In genomic region chr6:65569741-65570140, GRCm38 (mm10) we compare ENCODE assay signal across 9 mouse cellular contexts. TPM values are rescaled to one million over a fixed set of nuclear protein-coding genes. Genes with fewer than 3 reads are reported as not detected.
A peak's percentile ranks its signal among the peaks of the same experiment; 100 is the strongest.
DNase-seq lines count a peak whose midpoint lies in the region; ATAC-seq and TF ChIP-seq lines count a peak whose summit lies in the region.
"Had no signal": no experiment of that assay in that cellular context is flagged by ENCODE, and none has a peak within 500 bp of the region (broad histone marks: within the 10 kb centered on the region; RNA-seq: fewer than 3 reads in every experiment).

No protein-coding gene starts in this region.

- DNase-seq in forebrain, embryonic 10.5 days (ENCODE audit: extremely low spot score, low spot score): no peak
- DNase-seq in thymus, adult 2 months: peak; percentile 53
- DNase-seq in thymus, adult 18-20 months: no peak
- DNase-seq in embryo, embryonic 11.5 days (ENCODE audit: low read depth, low spot score): peak; percentile 47
- DNase-seq in kidney, postnatal 36 days: peak; percentile 55 to 62
- DNase-seq in testis, postnatal 10 days (ENCODE audit: low spot score): peak; percentile 52

- no peak overlapping the region for H3K27ac ChIP-seq in forebrain, embryonic 12.5 days
- H3K27ac ChIP-seq in forebrain, embryonic 10.5 days: no peak overlapping the region
- H3K27ac ChIP-seq in thymus, adult 2 months (ENCODE audit: control insufficient read depth, insufficient read depth, low read length): no peak overlapping the region
- H3K27ac ChIP-seq: hindbrain, embryonic 15.5 days had no signal

- no peak overlapping the region for H3K4me3 ChIP-seq in forebrain, embryonic 12.5 days (replicated peaks)
- no peak overlapping the region for H3K4me3 ChIP-seq in forebrain, embryonic 10.5 days
- no peak overlapping the region for H3K4me3 ChIP-seq in thymus, adult 2 months (ENCODE audit: control insufficient read depth, insufficient read depth, low read length)
- H3K4me3 ChIP-seq: hindbrain, embryonic 15.5 days had no signal

- WGBS in forebrain, embryonic 12.5 days: 40% methylated on average over 8 of the region's 8 CpGs
- WGBS in forebrain, embryonic 10.5 days: 42% methylated on average over 8 of the region's 8 CpGs
- 27% methylated on average over 8 of the region's 8 CpGs for WGBS in thymus, adult 2 months

- H3K4me1 ChIP-seq in forebrain, embryonic 12.5 days: no peaks in the 10 kb centered on the region
- H3K4me1 ChIP-seq in forebrain, embryonic 10.5 days: 0 out of 2 replicates have a peak, but pooled peaks cover 3% of the 10 kb centered on the region
- peaks cover 6% of the 10 kb centered on the region for H3K4me1 ChIP-seq in thymus, adult 2 months (replicated peaks; ENCODE audit: control insufficient read depth, insufficient read depth, low read length)
- H3K4me1 ChIP-seq: hindbrain, embryonic 15.5 days had no signal

- no peaks in the 10 kb centered on the region for H3K9me3 ChIP-seq in forebrain, embryonic 12.5 days
- no peaks in the 10 kb centered on the region for H3K9me3 ChIP-seq in forebrain, embryonic 10.5 days
- H3K9me3 ChIP-seq: hindbrain, embryonic 15.5 days had no signal

- H3K27me3 ChIP-seq in forebrain, embryonic 12.5 days: no peaks in the 10 kb centered on the region
- no peaks in the 10 kb centered on the region for H3K27me3 ChIP-seq in forebrain, embryonic 10.5 days (ENCODE audit: poor library complexity, severe bottlenecking)
- no peaks in the 10 kb centered on the region for H3K27me3 ChIP-seq in thymus, adult 2 months (ENCODE audit: control insufficient read depth, insufficient read depth, low read length)
- H3K27me3 ChIP-seq: hindbrain, embryonic 15.5 days had no signal

- no peaks in the 10 kb centered on the region for H3K36me3 ChIP-seq in forebrain, embryonic 12.5 days (replicated peaks)
- no peaks in the 10 kb centered on the region for H3K36me3 ChIP-seq in forebrain, embryonic 10.5 days (replicated peaks)
- no peaks in the 10 kb centered on the region for H3K36me3 ChIP-seq in thymus, adult 2 months (ENCODE audit: control insufficient read depth, insufficient read depth, low read length)
- H3K36me3 ChIP-seq: hindbrain, embryonic 15.5 days had no signal

- no peak for TF ChIP-seq POLR2A in thymus, adult 2 months (IDR thresholded peaks at IDR 0.05; ENCODE audit: control insufficient read depth, extremely low read depth, insufficient read depth, low read length, poor library complexity)

- ATAC-seq in forebrain, embryonic 12.5 days (ENCODE audit: low FRiP score): 0 out of 2 replicates have a peak, but pooled peaks have one; percentile 36
- peak; percentile 81 for ATAC-seq in megakaryocyte, adult 5-6 weeks (ENCODE audit: poor library complexity, severe bottlenecking)

- H3K9ac ChIP-seq in forebrain, embryonic 12.5 days: no peak overlapping the region
- H3K9ac ChIP-seq: hindbrain, embryonic 15.5 days had no signal

- TF ChIP-seq CTCF in thymus, adult 2 months (IDR thresholded peaks at IDR 0.05; ENCODE audit: borderline replicate concordance, control insufficient read depth, extremely low read depth, insufficient read depth, low read length, poor library complexity): no peak

- no peak overlapping the region for H3K4me2 ChIP-seq in forebrain, embryonic 12.5 days
- H3K4me2 ChIP-seq: hindbrain, embryonic 15.5 days had no signal

RNA-seq across cellular contexts. Expression of gene Tnip3, which starts 44.6 kb away (rescaled TPM):
- polyA plus RNA-seq in forebrain, embryonic 12.5 days (2016; fragmentation: Nextera tagmentation; extraction: Ambion mirVana): not detected in 2 replicates
- not detected in 2 replicates for polyA plus RNA-seq in forebrain, embryonic 10.5 days (2016; fragmentation: Nextera tagmentation; extraction: Ambion mirVana)
- 0.88 and 1.8 TPM in 2 replicates for polyA plus RNA-seq in thymus, adult 2 months (2012; rRNA removed)
- total RNA-seq in megakaryocyte, adult 5-6 weeks (2015): 1.3 and 2.6 TPM in 2 replicates
- 3.9 and 7.8 TPM in 2 replicates for total RNA-seq in megakaryocyte, adult 5-6 weeks (2017)
- polyA plus RNA-seq: hindbrain, embryonic 15.5 days had no signal

Comparison
In these comparisons a context has a peak if more than half of its experiments do, and no peak if none do; other contexts are left out.
1. DNase-seq: peak in thymus, adult 2 months (single experiment), embryo, embryonic 11.5 days (single experiment), kidney, postnatal 36 days (2 of 2) and testis, postnatal 10 days (single experiment); none in forebrain, embryonic 10.5 days (single experiment) and thymus, adult 18-20 months (0 of 2).